Mouse (Mus musculus): ENCODE data around the gene Tlr2. TPM values are rescaled to one million over a fixed set of nuclear protein-coding genes. Genes with fewer than 3 reads are reported as not detected.
"Not testable (repeated sequence)": the region's sequence is repeated elsewhere in the genome, so short reads cannot be mapped to it uniquely, and the experiment has no call there.

Gene Tlr2
- polyA plus RNA-seq (2015; fragmentation: Nextera tagmentation; extraction: Ambion mirVana): 6.3 and 6.5 TPM in 2 replicates

DNA sequence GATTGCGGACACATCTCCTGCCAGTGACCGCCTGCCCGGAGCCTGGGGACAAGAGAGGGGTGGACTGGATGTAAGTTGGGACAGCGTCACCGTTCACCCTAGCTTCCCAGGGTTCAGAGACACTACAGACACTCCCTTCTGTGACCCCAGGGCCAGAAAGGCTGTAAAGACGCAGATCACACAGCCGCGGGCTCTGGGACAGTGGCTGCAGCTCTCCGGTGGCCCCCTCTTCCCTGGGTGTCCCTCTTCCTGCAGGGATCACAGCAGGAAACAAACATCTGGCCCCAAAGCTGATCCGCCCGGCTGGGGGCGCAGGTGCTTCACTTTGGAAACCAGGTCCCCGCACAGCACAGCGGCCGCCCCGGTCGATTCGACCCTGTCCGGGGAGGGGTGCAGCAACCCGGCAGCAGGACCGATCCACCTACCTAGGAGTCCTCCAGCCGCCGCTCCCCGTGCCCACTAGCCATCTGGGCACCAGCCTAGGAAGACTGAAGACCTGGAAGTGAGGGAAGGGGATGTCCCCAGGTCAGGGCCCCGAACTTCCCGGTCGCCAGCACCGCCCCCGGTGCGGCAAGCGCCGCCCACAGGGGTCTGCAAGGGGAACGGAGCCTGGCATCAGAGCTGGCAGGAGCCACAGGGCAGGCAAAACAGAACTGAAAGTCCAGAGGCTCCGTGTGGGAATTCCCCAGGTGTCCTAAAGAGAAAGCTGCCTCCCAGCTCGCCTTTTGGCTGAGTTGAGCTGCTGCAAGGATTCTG lies at the start of gene Tlr2:
Gene Tlr2, minus strand, starts transcription at position 673 of the 756 bp plus-strand sequence.
- Histone ChIP-seq H3K9me3 (replicated peaks) (no peaks in the 10 kb centered on the region), H3K27ac (replicated peaks) (peak within 1 kb of the TSS; percentile 11; the same call in 1 of the 2 replicates), H3K4me3 (replicated peaks) (peak within 1 kb of the TSS; percentile 71), H3K4me2 (replicated peaks) (peak within 1 kb of the TSS; percentile 89), H3K9ac (peak within 1 kb of the TSS; percentile 66), H3K36me3 (no peaks in the 10 kb centered on the region), H3K27me3 (no peaks in the 10 kb centered on the region), H3K4me1 (peaks cover 8% of the 10 kb centered on the region; the same call in 1 of the 2 replicates)
- peak; percentile 79 for ATAC-seq (ENCODE audit: insufficient number of reproducible peaks, low FRiP score, low TSS enrichment, low read depth)
- WGBS: under 1% methylated on average over 35 of the region's 35 CpGs

DNA sequence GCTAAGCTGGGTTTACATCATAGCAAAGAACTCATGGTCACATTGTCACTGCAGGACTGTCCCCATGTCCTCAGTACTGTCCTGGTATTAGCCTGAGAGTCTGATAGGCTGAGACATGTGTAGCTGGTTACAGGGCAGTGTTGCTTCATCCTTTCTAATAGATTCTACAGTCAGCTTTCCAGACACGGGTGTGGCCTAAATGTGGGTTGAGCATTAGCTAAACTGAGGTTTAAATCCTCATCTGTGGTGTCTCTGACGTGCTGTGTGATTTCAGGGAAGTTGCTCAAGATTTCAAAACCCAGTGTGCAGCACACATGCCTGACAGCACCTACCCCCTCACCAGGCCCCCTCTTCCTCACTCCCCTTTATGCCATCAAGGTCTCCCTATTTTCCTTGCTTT lies 43.6 kb upstream of the Tlr2 start:
- Histone ChIP-seq H3K36me3 (no peaks in the 10 kb centered on the region), H3K9me3 (replicated peaks) (no peaks in the 10 kb centered on the region), H3K4me1 (no peaks in the 10 kb centered on the region), H3K4me2 (replicated peaks) (no peak overlapping the region), H3K9ac (no peak overlapping the region), H3K27ac (replicated peaks) (no peak overlapping the region), H3K4me3 (replicated peaks) (no peak overlapping the region), H3K27me3 (no peaks in the 10 kb centered on the region)
- no peak; the same call in 1 of the 2 replicates for ATAC-seq (ENCODE audit: insufficient number of reproducible peaks, low FRiP score, low TSS enrichment, low read depth)
- WGBS: 38% methylated on average over 2 of the region's 2 CpGs

DNA sequence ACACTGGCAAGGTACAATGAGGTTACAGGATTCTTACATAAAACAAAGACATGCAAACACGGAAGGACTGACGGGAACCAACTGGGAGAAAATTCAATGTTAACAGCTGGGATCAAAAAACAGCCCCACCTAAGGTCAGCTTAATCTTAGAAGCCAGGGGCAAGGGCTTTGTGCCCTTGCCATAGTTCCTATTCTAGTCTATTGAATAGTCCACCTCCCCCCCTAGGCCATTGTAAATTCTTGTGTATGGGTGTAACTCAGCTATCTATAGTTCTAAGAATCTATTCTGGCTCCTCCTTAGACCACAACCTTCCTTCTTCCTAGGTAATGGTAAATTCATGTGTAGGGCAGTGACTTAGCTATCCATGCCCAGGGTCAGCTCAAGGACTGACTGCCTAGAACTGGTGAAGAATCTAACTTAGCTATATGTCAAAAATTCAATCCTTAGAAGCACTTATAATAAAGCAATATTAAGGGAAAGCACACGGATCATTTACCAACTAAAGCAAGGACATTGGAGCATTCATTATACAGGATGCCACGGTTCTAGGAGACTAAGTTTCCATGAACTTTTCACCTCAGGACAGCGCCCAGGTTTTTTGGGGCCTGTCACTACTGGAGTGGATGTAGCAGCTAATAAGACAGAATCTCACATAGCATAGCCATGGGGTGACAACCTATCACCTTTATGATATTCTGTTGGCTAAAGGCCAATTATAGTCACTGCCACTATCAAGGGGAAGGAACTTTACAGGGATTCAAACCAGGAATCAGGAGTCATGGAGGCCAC lies 37.9 kb upstream of the Tlr2 start:
- ATAC-seq (ENCODE audit: insufficient number of reproducible peaks, low FRiP score, low TSS enrichment, low read depth); H3K36me3 ChIP-seq; H3K4me3 ChIP-seq (replicated peaks); H3K9ac ChIP-seq; H3K27me3 ChIP-seq; H3K27ac ChIP-seq (replicated peaks); H3K4me2 ChIP-seq (replicated peaks); H3K9me3 ChIP-seq (replicated peaks); H3K4me1 ChIP-seq: not testable (repeated sequence)
- 84% methylated on average over 5 of the region's 5 CpGs for WGBS

DNA sequence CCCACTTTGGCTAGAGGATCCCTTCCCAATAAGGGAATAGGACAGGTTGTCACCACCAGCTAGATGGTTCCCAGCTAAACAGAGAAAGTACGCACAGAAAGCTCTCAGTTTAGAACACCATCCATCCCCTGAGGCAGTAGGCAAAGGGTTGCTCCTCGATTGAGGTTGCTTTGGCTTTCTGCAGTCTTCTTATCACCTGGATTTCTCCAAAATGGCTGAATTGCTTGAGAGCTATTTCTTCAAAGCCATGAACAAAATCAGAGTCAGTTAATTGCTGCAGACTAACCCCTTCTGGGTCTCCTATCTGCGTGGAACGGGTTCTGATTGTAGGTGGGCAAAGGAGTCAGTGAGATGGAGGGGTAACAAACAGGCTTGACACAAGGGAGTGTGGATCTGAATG lies 37.2 kb upstream of the Tlr2 start:
- Histone ChIP-seq H3K4me1 (no peaks in the 10 kb centered on the region), H3K4me3 (replicated peaks) (no peak overlapping the region), H3K4me2 (replicated peaks) (no peak overlapping the region), H3K27me3 (no peaks in the 10 kb centered on the region), H3K9me3 (replicated peaks) (no peaks in the 10 kb centered on the region), H3K36me3 (no peaks in the 10 kb centered on the region), H3K9ac (no peak overlapping the region), H3K27ac (replicated peaks) (no peak overlapping the region)
- ATAC-seq (ENCODE audit: insufficient number of reproducible peaks, low FRiP score, low TSS enrichment, low read depth): no peak
- WGBS: 86% methylated on average over 4 of the region's 4 CpGs

GRCm38 (mm10) chr3:83876299-83876698 lies 34.7 kb upstream of the Tlr2 start:
- H3K36me3 ChIP-seq: no peaks in the 10 kb centered on the region
- no peak overlapping the region for H3K27ac ChIP-seq (replicated peaks)
- ATAC-seq (ENCODE audit: insufficient number of reproducible peaks, low FRiP score, low TSS enrichment, low read depth): no peak
- no peak overlapping the region for H3K9ac ChIP-seq
- WGBS: 57% methylated on average over 4 of the region's 4 CpGs
- no peaks in the 10 kb centered on the region for H3K9me3 ChIP-seq (replicated peaks)
- no peaks in the 10 kb centered on the region for H3K4me1 ChIP-seq
- no peaks in the 10 kb centered on the region for H3K27me3 ChIP-seq
- no peak overlapping the region for H3K4me3 ChIP-seq (replicated peaks)
- no peak overlapping the region for H3K4me2 ChIP-seq (replicated peaks)

- not testable (repeated sequence) for H3K4me1 ChIP-seq; H3K9ac ChIP-seq; H3K27me3 ChIP-seq; H3K27ac ChIP-seq (replicated peaks); H3K36me3 ChIP-seq; H3K4me2 ChIP-seq (replicated peaks); H3K4me3 ChIP-seq (replicated peaks); H3K9me3 ChIP-seq (replicated peaks); ATAC-seq (ENCODE audit: insufficient number of reproducible peaks, low FRiP score, low TSS enrichment, low read depth)
- 74% methylated on average over 2 of the region's 2 CpGs for WGBS
Measured at GRCm38 (mm10) chr3:83875078-83875477, 33.5 kb upstream of the Tlr2 start.

DNA sequence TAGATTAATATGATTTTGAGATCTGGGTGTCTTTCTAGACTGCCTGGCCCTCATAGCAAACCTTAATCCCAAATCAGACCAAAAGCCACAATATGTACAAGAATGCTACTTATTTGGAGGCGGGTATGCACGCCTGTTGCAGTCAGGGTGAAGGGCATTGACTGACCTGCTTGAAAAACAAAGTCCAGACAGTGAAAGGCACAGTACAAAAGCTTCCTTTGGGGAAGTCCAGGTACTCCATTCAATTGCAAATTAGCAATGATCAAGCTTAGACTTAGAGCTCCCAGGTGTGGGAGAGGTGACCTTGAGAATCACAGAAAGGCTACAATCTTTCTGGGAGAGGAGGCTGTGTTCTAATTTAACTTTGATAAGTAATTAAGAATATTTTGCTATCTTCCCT lies 31.3 kb upstream of the Tlr2 start:
- 90% methylated on average over 2 of the region's 2 CpGs for WGBS
- H3K9me3 ChIP-seq (replicated peaks); H3K9ac ChIP-seq; H3K4me1 ChIP-seq; H3K4me2 ChIP-seq (replicated peaks); ATAC-seq (ENCODE audit: insufficient number of reproducible peaks, low FRiP score, low TSS enrichment, low read depth); H3K36me3 ChIP-seq; H3K4me3 ChIP-seq (replicated peaks); H3K27me3 ChIP-seq; H3K27ac ChIP-seq (replicated peaks): not testable (repeated sequence)

GRCm38 (mm10) chr3:83871962-83872361 lies 30.4 kb upstream of the Tlr2 start:
- H3K4me1 ChIP-seq; H3K27ac ChIP-seq (replicated peaks); ATAC-seq (ENCODE audit: insufficient number of reproducible peaks, low FRiP score, low TSS enrichment, low read depth); H3K9ac ChIP-seq; H3K27me3 ChIP-seq; H3K36me3 ChIP-seq; H3K4me3 ChIP-seq (replicated peaks); H3K4me2 ChIP-seq (replicated peaks); H3K9me3 ChIP-seq (replicated peaks): not testable (repeated sequence)
- 94% methylated on average over 4 of the region's 4 CpGs for WGBS

GRCm38 (mm10) chr3:83871559-83871958 lies 30.0 kb upstream of the Tlr2 start:
- H3K27me3 ChIP-seq; H3K4me1 ChIP-seq; H3K4me2 ChIP-seq (replicated peaks); H3K4me3 ChIP-seq (replicated peaks); H3K27ac ChIP-seq (replicated peaks); H3K9me3 ChIP-seq (replicated peaks); H3K9ac ChIP-seq; H3K36me3 ChIP-seq; ATAC-seq (ENCODE audit: insufficient number of reproducible peaks, low FRiP score, low TSS enrichment, low read depth): not testable (repeated sequence)
- WGBS: 88% methylated on average over 7 of the region's 7 CpGs

DNA sequence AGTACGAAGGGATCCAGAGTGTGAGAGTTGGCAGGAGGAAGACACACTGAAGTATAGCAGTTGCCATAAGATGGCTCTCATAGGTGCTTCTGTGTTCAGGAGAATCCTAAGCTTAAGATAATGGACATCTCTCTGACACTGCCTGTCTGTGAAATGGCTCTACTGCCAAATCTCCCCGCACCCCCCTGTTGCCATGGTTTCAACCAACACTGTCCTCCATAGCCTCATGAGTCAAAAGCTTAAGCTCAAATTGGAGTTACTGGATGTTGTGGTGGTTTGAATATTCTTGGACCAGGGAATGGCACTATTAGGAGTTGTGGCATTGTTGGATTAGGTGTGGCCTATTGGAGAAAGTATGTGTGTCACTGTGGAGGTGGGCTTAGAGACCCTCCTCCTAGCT lies 28.2 kb upstream of the Tlr2 start:
- ATAC-seq (ENCODE audit: insufficient number of reproducible peaks, low FRiP score, low TSS enrichment, low read depth): no peak
- 95% methylated on average over 2 of the region's 2 CpGs for WGBS
- H3K9ac ChIP-seq: no peak overlapping the region

GRCm38 (mm10) chr3:83867026-83867425 lies 25.5 kb upstream of the Tlr2 start:
- ATAC-seq (ENCODE audit: insufficient number of reproducible peaks, low FRiP score, low TSS enrichment, low read depth); H3K27me3 ChIP-seq; H3K4me2 ChIP-seq (replicated peaks); H3K4me3 ChIP-seq (replicated peaks); H3K9ac ChIP-seq; H3K27ac ChIP-seq (replicated peaks); H3K9me3 ChIP-seq (replicated peaks); H3K36me3 ChIP-seq: not testable (repeated sequence)
- H3K4me1 ChIP-seq: peaks cover 12% of the 10 kb centered on the region

More for the DNA sequence above, 28.2 kb upstream of the Tlr2 start:
- H3K4me3 ChIP-seq (replicated peaks): no peak overlapping the region
- H3K4me2 ChIP-seq (replicated peaks): no peak overlapping the region
- no peaks in the 10 kb centered on the region for H3K36me3 ChIP-seq
- no peaks in the 10 kb centered on the region for H3K9me3 ChIP-seq (replicated peaks)
- no peak overlapping the region for H3K27ac ChIP-seq (replicated peaks)
- no peaks in the 10 kb centered on the region for H3K4me1 ChIP-seq
- no peaks in the 10 kb centered on the region for H3K27me3 ChIP-seq

Measured in embryonic facial prominence, embryonic 15.5 days (tissue).